In genomic region chr6:60709997-60710471, GRCm38 (mm10) we compare ENCODE assay signal across 15 mouse cellular contexts.
DNase-seq lines count a peak whose midpoint lies in the region; ATAC-seq lines count a peak whose summit lies in the region.
"Had no signal": no experiment of that assay in that cellular context is flagged by ENCODE, and none has a peak within 500 bp of the region (broad histone marks: within the 10 kb centered on the region; RNA-seq: fewer than 3 reads in every experiment).

No protein-coding gene starts in this region.

- DNase-seq in cerebellum, postnatal 10 days = peak; percentile 30 to 36
- no peak for DNase-seq in cerebellum, adult 11-12 months
- no peak for DNase-seq in hindbrain, embryonic 14.5 days (ENCODE audit: low spot score)
- DNase-seq in layer of hippocampus, adult 9-10 months (ENCODE audit: low spot score) = no peak
- no peak for DNase-seq in layer of hippocampus, adult 11-12 months (ENCODE audit: low spot score)
- DNase-seq in spleen, adult 12 weeks (ENCODE audit: low spot score) = no peak
- DNase-seq: cerebellum, adult 11 months; right cerebral cortex, postnatal 4 days had no signal

- H3K9me3 ChIP-seq in forebrain, embryonic 12.5 days = no peaks in the 10 kb centered on the region
- no peaks in the 10 kb centered on the region for H3K9me3 ChIP-seq in hindbrain, embryonic 14.5 days (ENCODE audit: control insufficient read depth, low read length)
- H3K9me3 ChIP-seq in midbrain, embryonic 16.5 days (replicated peaks; ENCODE audit: control insufficient read depth, low read length, poor library complexity, severe bottlenecking) = no peaks in the 10 kb centered on the region
- H3K9me3 ChIP-seq: heart, embryonic 10.5 days; kidney, embryonic 15.5 days had no signal

- H3K4me1 ChIP-seq in forebrain, embryonic 12.5 days = peaks cover 4% of the 10 kb centered on the region; the same call in 1 of the 2 replicates
- no peaks in the 10 kb centered on the region for H3K4me1 ChIP-seq in hindbrain, embryonic 14.5 days (replicated peaks; ENCODE audit: control insufficient read depth, insufficient read depth, low read length)
- H3K4me1 ChIP-seq in midbrain, embryonic 16.5 days (ENCODE audit: control insufficient read depth, insufficient read depth, low read length) = peaks cover 5% of the 10 kb centered on the region; the same call in 1 of the 2 replicates
- H3K4me1 ChIP-seq: kidney, embryonic 15.5 days had no signal

- H3K36me3 ChIP-seq in forebrain, embryonic 12.5 days (replicated peaks) = no peaks in the 10 kb centered on the region
- H3K36me3 ChIP-seq in hindbrain, embryonic 14.5 days (replicated peaks; ENCODE audit: control insufficient read depth, insufficient read depth) = no peaks in the 10 kb centered on the region
- no peaks in the 10 kb centered on the region for H3K36me3 ChIP-seq in midbrain, embryonic 16.5 days (ENCODE audit: control insufficient read depth, insufficient read depth, low read length)
- H3K36me3 ChIP-seq: heart, embryonic 10.5 days; kidney, embryonic 15.5 days had no signal

- H3K4me3 ChIP-seq in forebrain, embryonic 12.5 days (replicated peaks) = no peak overlapping the region
- H3K4me3 ChIP-seq in hindbrain, embryonic 14.5 days (replicated peaks; ENCODE audit: low read length) = no peak overlapping the region
- no peak overlapping the region for H3K4me3 ChIP-seq in midbrain, embryonic 16.5 days (ENCODE audit: low read depth, low read length)
- H3K4me3 ChIP-seq: erythroblast, embryonic 14.5 days; heart, embryonic 10.5 days; kidney, embryonic 15.5 days had no signal

- H3K27me3 ChIP-seq in forebrain, embryonic 12.5 days = no peaks in the 10 kb centered on the region
- no peaks in the 10 kb centered on the region for H3K27me3 ChIP-seq in hindbrain, embryonic 14.5 days (ENCODE audit: control insufficient read depth, insufficient read depth, low read length)
- no peaks in the 10 kb centered on the region for H3K27me3 ChIP-seq in midbrain, embryonic 16.5 days (ENCODE audit: control insufficient read depth, insufficient read depth, low read depth, low read length)
- H3K27me3 ChIP-seq: CH12.LX; kidney, embryonic 15.5 days had no signal

- WGBS in forebrain, embryonic 12.5 days = 12% methylated on average over 2 of the region's 2 CpGs
- 6% methylated on average over 2 of the region's 2 CpGs for WGBS in hindbrain, embryonic 14.5 days
- WGBS in midbrain, embryonic 16.5 days = 3% methylated on average over 2 of the region's 2 CpGs

- peak; percentile 55; the same call in 1 of the 2 replicates for ATAC-seq in forebrain, embryonic 12.5 days (ENCODE audit: low FRiP score)
- peak; percentile 48; the same call in 1 of the 2 replicates for ATAC-seq in hindbrain, embryonic 14.5 days (ENCODE audit: low FRiP score)
- peak; percentile 64 for ATAC-seq in midbrain, embryonic 16.5 days

- H3K4me2 ChIP-seq in forebrain, embryonic 12.5 days = no peak overlapping the region
- H3K4me2 ChIP-seq in hindbrain, embryonic 14.5 days (replicated peaks) = no peak overlapping the region
- H3K4me2 ChIP-seq in midbrain, embryonic 16.5 days (ENCODE audit: low read length) = no peak overlapping the region
- H3K4me2 ChIP-seq: kidney, embryonic 15.5 days; liver, embryonic 11.5 days had no signal

- no peak overlapping the region for H3K9ac ChIP-seq in forebrain, embryonic 12.5 days
- no peak overlapping the region for H3K9ac ChIP-seq in hindbrain, embryonic 14.5 days
- H3K9ac ChIP-seq in midbrain, embryonic 16.5 days (ENCODE audit: low read depth, low read length) = 0 out of 2 replicates have a peak overlapping the region, but pooled peaks have one; percentile 11
- H3K9ac ChIP-seq: kidney, embryonic 15.5 days had no signal

- H3K27ac ChIP-seq in forebrain, embryonic 12.5 days = 0 out of 2 replicates have a peak overlapping the region, but pooled peaks have one; percentile 50
- peak overlapping the region; percentile 55 for H3K27ac ChIP-seq in hindbrain, embryonic 14.5 days
- peak overlapping the region; percentile 58; the same call in 1 of the 2 replicates for H3K27ac ChIP-seq in midbrain, embryonic 16.5 days (ENCODE audit: low read length)
- H3K27ac ChIP-seq: heart, embryonic 10.5 days; kidney, embryonic 15.5 days had no signal

Comparison
In these comparisons a context has a peak if more than half of its experiments do, and no peak if none do; other contexts are left out.
1. DNase-seq: peak in cerebellum, postnatal 10 days (2 of 2); none in cerebellum, adult 11-12 months (single experiment), hindbrain, embryonic 14.5 days (single experiment), layer of hippocampus, adult 9-10 months (single experiment), layer of hippocampus, adult 11-12 months (single experiment) and spleen, adult 12 weeks (single experiment).
2. Peak in every context shown above with its lines, with median percentiles within 50 percentile points of each other: ATAC-seq and H3K27ac ChIP-seq.